Mouse (Mus musculus) midbrain, embryonic 12.5 days (tissue): ENCODE results near the gene Kank1. TPM values are rescaled to one million over a fixed set of nuclear protein-coding genes. Genes with fewer than 3 reads are reported as not detected.

Experiments used
- ATAC-seq: fragments of 200-750 bp; cut with Nextera tagmentation; 2 replicates; pipeline ENCODE4 v1.8.0; 2017; ENCODE audit warnings: low read depth, moderate TSS enrichment, moderate library complexity; ENCODE audit not compliant: low FRiP score
- H3K27ac ChIP-seq: fragments of 300-500 bp; sonication (generic); replicated peaks from 2 replicates; pipeline ENCODE4 v1.5.1; 2016; ENCODE audit warnings: mild to moderate bottlenecking
- H3K27me3 ChIP-seq: fragments of 300-500 bp; sonication (generic); 2 replicates; pipeline ENCODE4 v1.6.1; 2016; ENCODE audit warnings: mild to moderate bottlenecking
- H3K36me3 ChIP-seq: fragments of 300-500 bp; sonication (generic); 2 replicates; pipeline ENCODE4 v1.6.1; 2016
- H3K4me1 ChIP-seq: fragments of 300-500 bp; sonication (generic); 2 replicates; pipeline ENCODE4 v1.6.1; 2016
- H3K4me2 ChIP-seq: fragments of 300-500 bp; sonication (generic); replicated peaks from 2 replicates; pipeline ENCODE4 v1.6.1; 2016; ENCODE audit warnings: mild to moderate bottlenecking, moderate library complexity
- H3K4me3 ChIP-seq: fragments of 300-500 bp; sonication (generic); 2 replicates; pipeline ENCODE4 v1.5.1; 2016; ENCODE audit warnings: mild to moderate bottlenecking
- H3K9ac ChIP-seq: fragments of 300-500 bp; sonication (generic); replicated peaks from 2 replicates; pipeline ENCODE4 v1.6.1; 2016; ENCODE audit warnings: mild to moderate bottlenecking, moderate library complexity
- H3K9me3 ChIP-seq: fragments of 300-500 bp; sonication (generic); 2 replicates; pipeline ENCODE4 v1.6.1; 2016; ENCODE audit warnings: mild to moderate bottlenecking
- WGBS: fragments of 180-500 bp; shearing (Covaris S2); methylation state at CpG from one replicate; pipeline ENCODE4 v1.1.7; 2016; 5-methylcytosine and 5-hydroxymethylcytosine counted together
- polyA plus RNA-seq: library from polyadenylated mRNA; unstranded; fragments of >200 nt; fragmentation: Nextera tagmentation; extraction: Ambion mirVana; gene quantifications from 2 replicates; pipeline ENCODE4 v1.2.1, GENCODE M21; 2016

Kank1 gene
- polyA plus RNA-seq, 1 experiment from 2014 or later, result 14.4 TPM

DNA sequence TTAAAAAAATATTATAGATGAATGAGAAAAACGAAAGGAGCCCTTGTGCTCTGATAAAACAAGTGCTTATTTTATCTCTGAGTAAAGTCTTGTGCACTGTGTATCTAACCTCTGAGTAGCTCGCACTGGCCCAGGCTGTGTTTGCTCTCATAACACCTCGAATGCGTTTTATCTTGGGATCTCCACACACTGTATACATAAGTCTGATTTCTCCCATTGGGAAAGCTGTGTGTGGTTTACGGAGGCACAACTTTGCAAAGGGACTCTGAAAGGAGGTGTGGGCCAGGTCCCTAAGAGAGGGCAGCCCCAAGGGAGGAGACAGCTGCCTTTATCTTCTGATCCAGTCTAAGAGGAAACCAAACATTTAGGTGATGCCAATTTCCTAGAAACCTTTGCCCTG is 198.6 kb downstream of the Kank1 start:
- H3K9ac ChIP-seq, result no peak overlapping the region
- H3K4me1 ChIP-seq, result 0 out of 2 replicates have a peak, but pooled peaks cover 3% of the 10 kb centered on the region
- no peak overlapping the region for H3K27ac ChIP-seq
- no peak overlapping the region for H3K4me2 ChIP-seq
- ATAC-seq, result no peak
- H3K36me3 ChIP-seq, result peaks cover 2% of the 10 kb centered on the region; the same call in 1 of the 2 replicates
- 80% methylated on average over 5 of the region's 5 CpGs for WGBS
- H3K9me3 ChIP-seq, result no peaks in the 10 kb centered on the region
- no peak overlapping the region for H3K4me3 ChIP-seq
- 0 out of 2 replicates have a peak, but pooled peaks cover 3% of the 10 kb centered on the region for H3K27me3 ChIP-seq

DNA sequence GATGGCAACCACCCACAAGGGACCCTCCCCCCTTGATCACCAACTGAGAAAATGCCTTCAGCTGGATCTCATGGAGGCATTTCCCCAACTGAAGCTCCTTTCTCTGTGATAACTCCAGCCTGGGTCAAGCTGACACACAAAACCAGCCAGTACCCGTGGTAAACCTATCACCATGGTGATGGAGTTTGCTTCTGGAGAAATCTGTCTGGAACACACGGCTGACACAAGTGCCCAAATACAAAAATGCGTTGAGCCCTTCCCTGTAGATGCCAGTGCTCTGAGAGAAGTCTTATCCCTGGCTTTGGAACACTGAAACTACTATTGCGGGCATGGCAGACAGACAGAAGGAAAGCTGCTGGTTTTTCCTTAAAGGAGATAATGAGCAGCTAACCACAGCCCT is 199.4 kb downstream of the Kank1 start:
- no peaks in the 10 kb centered on the region for H3K9me3 ChIP-seq
- no peak overlapping the region for H3K27ac ChIP-seq
- H3K4me1 ChIP-seq, result 0 out of 2 replicates have a peak, but pooled peaks cover 3% of the 10 kb centered on the region
- 0 out of 2 replicates have a peak, but pooled peaks cover 3% of the 10 kb centered on the region for H3K27me3 ChIP-seq
- no peak overlapping the region for H3K9ac ChIP-seq
- H3K36me3 ChIP-seq, result 0 out of 2 replicates have a peak, but pooled peaks cover 2% of the 10 kb centered on the region
- 50% methylated on average over 4 of the region's 4 CpGs for WGBS
- no peak for ATAC-seq
- no peak overlapping the region for H3K4me2 ChIP-seq
- no peak overlapping the region for H3K4me3 ChIP-seq

GRCm38 (mm10) chr19:25436789-25437650 is 200.2 kb downstream of the Kank1 start:
- Histone ChIP-seq H3K4me2 (no peak overlapping the region), H3K4me1 (0 out of 2 replicates have a peak, but pooled peaks cover 3% of the 10 kb centered on the region), H3K9me3 (no peaks in the 10 kb centered on the region), H3K27me3 (0 out of 2 replicates have a peak, but pooled peaks cover 3% of the 10 kb centered on the region), H3K9ac (no peak overlapping the region), H3K27ac (no peak overlapping the region), H3K36me3 (0 out of 2 replicates have a peak, but pooled peaks cover 2% of the 10 kb centered on the region), H3K4me3 (no peak overlapping the region)
- ATAC-seq, result no peak
- 95% methylated on average over 20 of the region's 20 CpGs for WGBS

- Histone ChIP-seq H3K27ac (no peak overlapping the region), H3K9me3 (no peaks in the 10 kb centered on the region), H3K36me3 (0 out of 2 replicates have a peak, but pooled peaks cover under 1% of the 10 kb centered on the region), H3K4me2 (no peak overlapping the region), H3K4me1 (0 out of 2 replicates have a peak, but pooled peaks cover 3% of the 10 kb centered on the region), H3K4me3 (no peak overlapping the region), H3K9ac (no peak overlapping the region), H3K27me3 (0 out of 2 replicates have a peak, but pooled peaks cover 3% of the 10 kb centered on the region)
- ATAC-seq, result no peak
- WGBS, result 82% methylated on average over 6 of the region's 6 CpGs
Observed at GRCm38 (mm10) chr19:25438246-25438645, 201.5 kb downstream of the Kank1 start.

GRCm38 (mm10) chr19:25439807-25440206 is 203.0 kb downstream of the Kank1 start:
- H3K4me3 ChIP-seq, result no peak overlapping the region
- 0 out of 2 replicates have a peak, but pooled peaks cover 3% of the 10 kb centered on the region for H3K27me3 ChIP-seq
- WGBS, result 61% methylated on average over 6 of the region's 6 CpGs

GRCm38 (mm10) chr19:25440736-25441135 is 204.0 kb downstream of the Kank1 start:
- 90% methylated on average over 4 of the region's 4 CpGs for WGBS
- ATAC-seq, result no peak

More at GRCm38 (mm10) chr19:25439807-25440206, 203.0 kb downstream of the Kank1 start:
- Histone ChIP-seq H3K4me1 (0 out of 2 replicates have a peak, but pooled peaks cover 3% of the 10 kb centered on the region), H3K9me3 (no peaks in the 10 kb centered on the region), H3K4me2 (no peak overlapping the region), H3K27ac (no peak overlapping the region), H3K9ac (no peak overlapping the region), H3K36me3 (no peaks in the 10 kb centered on the region)
- ATAC-seq, result no peak; the same call in 1 of the 2 replicates

DNA sequence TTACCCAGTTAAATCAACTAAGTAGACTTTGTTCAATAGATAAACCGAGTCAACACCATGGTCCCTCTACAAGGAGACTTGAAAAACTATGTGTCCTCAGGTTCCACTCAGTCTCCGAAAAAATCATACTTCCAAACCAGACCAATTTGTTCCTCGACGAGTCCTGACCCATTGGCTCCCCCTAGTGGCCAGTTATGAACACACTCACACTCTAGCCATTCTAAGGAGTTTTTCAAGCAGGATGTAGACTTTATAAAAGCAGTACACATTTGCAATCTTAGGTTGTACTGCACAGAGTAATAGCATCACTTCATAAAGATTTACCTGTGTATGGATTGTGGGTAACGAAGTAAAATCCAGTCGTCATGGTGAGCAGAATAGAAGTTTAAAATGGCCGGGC is 208.3 kb downstream of the Kank1 start:
- no peak overlapping the region for H3K4me3 ChIP-seq
- WGBS, result 28% methylated on average over 7 of the region's 7 CpGs
- no peaks in the 10 kb centered on the region for H3K9me3 ChIP-seq
- no peak for ATAC-seq
- H3K4me1 ChIP-seq, result no peaks in the 10 kb centered on the region
- no peaks in the 10 kb centered on the region for H3K36me3 ChIP-seq
- H3K27me3 ChIP-seq, result peaks cover 10% of the 10 kb centered on the region; the same call in 1 of the 2 replicates
- no peak overlapping the region for H3K4me2 ChIP-seq
- no peak overlapping the region for H3K9ac ChIP-seq
- H3K27ac ChIP-seq, result no peak overlapping the region

More at GRCm38 (mm10) chr19:25440736-25441135, 204.0 kb downstream of the Kank1 start:
- Histone ChIP-seq H3K27me3 (peaks cover 4% of the 10 kb centered on the region; the same call in 1 of the 2 replicates), H3K36me3 (no peaks in the 10 kb centered on the region), H3K4me2 (no peak overlapping the region), H3K27ac (no peak overlapping the region), H3K9me3 (no peaks in the 10 kb centered on the region), H3K4me1 (0 out of 2 replicates have a peak, but pooled peaks cover 3% of the 10 kb centered on the region), H3K9ac (no peak overlapping the region), H3K4me3 (no peak overlapping the region)

- Histone ChIP-seq H3K27me3 (peaks cover 10% of the 10 kb centered on the region; the same call in 1 of the 2 replicates), H3K36me3 (no peaks in the 10 kb centered on the region), H3K4me2 (no peak overlapping the region), H3K27ac (no peak overlapping the region), H3K9ac (no peak overlapping the region), H3K4me1 (no peaks in the 10 kb centered on the region), H3K4me3 (no peak overlapping the region), H3K9me3 (no peaks in the 10 kb centered on the region)
- no peak for ATAC-seq
- 75% methylated on average over 8 of the region's 8 CpGs for WGBS
Observed at GRCm38 (mm10) chr19:25445842-25446241, 209.1 kb downstream of the Kank1 start.

GRCm38 (mm10) chr19:25446683-25447082 is 209.9 kb downstream of the Kank1 start:
- Histone ChIP-seq H3K27ac (no peak overlapping the region), H3K9ac (no peak overlapping the region), H3K4me1 (no peaks in the 10 kb centered on the region), H3K36me3 (no peaks in the 10 kb centered on the region), H3K4me2 (no peak overlapping the region), H3K27me3 (peaks cover 10% of the 10 kb centered on the region; the same call in 1 of the 2 replicates), H3K4me3 (no peak overlapping the region), H3K9me3 (no peaks in the 10 kb centered on the region)
- 83% methylated on average over 2 of the region's 2 CpGs for WGBS
- no peak for ATAC-seq

- H3K4me1 ChIP-seq, result no peaks in the 10 kb centered on the region
- peaks cover 10% of the 10 kb centered on the region; the same call in 1 of the 2 replicates for H3K27me3 ChIP-seq
- no peak for ATAC-seq
- no peak overlapping the region for H3K9ac ChIP-seq
- H3K27ac ChIP-seq, result no peak overlapping the region
- no peak overlapping the region for H3K4me3 ChIP-seq
- H3K36me3 ChIP-seq, result no peaks in the 10 kb centered on the region
- H3K9me3 ChIP-seq, result no peaks in the 10 kb centered on the region
- H3K4me2 ChIP-seq, result no peak overlapping the region
- 69% methylated on average over 5 of the region's 5 CpGs for WGBS
Observed at GRCm38 (mm10) chr19:25447373-25447772, 210.6 kb downstream of the Kank1 start.

DNA sequence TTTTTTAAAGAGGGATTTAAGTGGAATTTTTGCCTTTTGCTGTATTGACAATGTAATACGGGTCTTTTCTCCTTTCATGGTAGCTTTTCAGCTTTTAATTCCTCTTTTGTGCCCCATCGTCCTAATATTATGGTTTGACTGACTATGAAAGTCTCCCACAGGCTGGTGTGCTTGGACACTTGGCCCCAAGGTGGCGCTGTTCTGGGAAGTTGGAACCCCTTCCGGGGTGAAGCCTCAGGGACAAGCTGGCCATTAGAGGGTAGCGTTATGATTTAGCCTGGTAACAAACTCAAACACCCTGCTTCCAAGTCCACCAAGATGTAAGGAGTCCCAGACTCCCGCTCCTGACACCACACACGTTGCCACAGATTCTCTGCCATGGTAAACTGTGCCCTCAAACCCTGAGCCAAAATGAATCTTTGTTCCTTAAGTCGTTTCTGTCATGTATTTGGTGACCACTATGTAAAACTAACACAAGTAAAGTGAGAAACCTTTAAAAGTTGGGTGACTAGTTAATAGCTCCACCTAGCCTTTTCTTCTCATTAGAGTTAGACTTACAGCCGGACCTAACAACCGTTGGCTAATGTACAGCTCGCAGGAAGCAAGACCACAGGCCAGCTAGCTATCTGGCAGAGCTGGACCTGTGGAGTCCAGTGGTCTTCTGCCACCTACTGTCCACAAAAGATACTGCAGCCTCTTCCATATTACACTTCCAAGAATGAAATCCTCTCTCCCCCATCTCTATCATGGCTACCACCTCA is 214.3 kb downstream of the Kank1 start:
- no peak overlapping the region for H3K27ac ChIP-seq
- WGBS, result 52% methylated on average over 11 of the region's 11 CpGs
- H3K27me3 ChIP-seq, result peaks cover 6% of the 10 kb centered on the region; the same call in 1 of the 2 replicates
- H3K36me3 ChIP-seq, result no peaks in the 10 kb centered on the region
- ATAC-seq, result no peak
- no peaks in the 10 kb centered on the region for H3K9me3 ChIP-seq
- no peak overlapping the region for H3K9ac ChIP-seq
- no peaks in the 10 kb centered on the region for H3K4me1 ChIP-seq
- H3K4me3 ChIP-seq, result no peak overlapping the region
- no peak overlapping the region for H3K4me2 ChIP-seq
